Mouse (Mus musculus) adrenal gland, adult 2 months (tissue): Measurements from ENCODE around the gene Olfr1505. TPM values are rescaled to one million over a fixed set of nuclear protein-coding genes. Genes with fewer than 3 reads are reported as not detected.

Experiments
- DNase-seq: peaks from one replicate; pipeline ENCODE4 v3.0.0; 2021
- long read RNA-seq: library from polyadenylated mRNA; stranded (forward); transcript quantifications from one replicate; pipeline ENCODE4 v2.0.0, GENCODE M21; 2021
- polyA plus RNA-seq: library from polyadenylated mRNA; depleted of rRNA; stranded (reverse); fragments of >200 nt; gene quantifications from 2 replicates; pipeline ENCODE4 v1.2.3, GENCODE M21; 2012; rRNA removed
- total RNA-seq, 2 experiments: library from RNA; stranded (reverse); gene quantifications; 2 replicates each; pipeline ENCODE4 v1.2.3; 2021

Olfr1505 gene
- total RNA-seq: not detected
- polyA plus RNA-seq: not detected in 2 replicates
- long read RNA-seq: 0 reads

DNA sequence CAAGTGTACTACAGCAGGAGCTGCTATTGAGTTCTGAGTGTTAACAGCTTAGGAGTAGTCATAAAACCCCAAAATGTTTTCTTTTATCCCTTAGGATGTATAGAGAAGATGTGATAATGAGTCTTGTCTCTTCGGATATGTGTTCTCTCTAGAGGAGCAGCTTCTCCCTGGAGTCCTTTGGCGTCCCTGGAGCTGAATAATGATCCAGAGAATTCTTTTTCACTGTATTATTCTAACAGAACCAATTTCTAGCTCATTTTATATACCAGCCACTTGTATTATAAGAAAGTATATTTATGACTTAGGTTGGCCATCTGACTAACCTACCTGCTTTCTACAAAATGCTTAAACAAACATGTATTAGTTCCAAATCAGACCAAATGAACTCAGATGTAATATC, at the start of gene Olfr1505:
Gene Olfr1505, plus strand, starts transcription at position 301 of the 400 bp plus-strand sequence.
- no peak for DNase-seq

DNA sequence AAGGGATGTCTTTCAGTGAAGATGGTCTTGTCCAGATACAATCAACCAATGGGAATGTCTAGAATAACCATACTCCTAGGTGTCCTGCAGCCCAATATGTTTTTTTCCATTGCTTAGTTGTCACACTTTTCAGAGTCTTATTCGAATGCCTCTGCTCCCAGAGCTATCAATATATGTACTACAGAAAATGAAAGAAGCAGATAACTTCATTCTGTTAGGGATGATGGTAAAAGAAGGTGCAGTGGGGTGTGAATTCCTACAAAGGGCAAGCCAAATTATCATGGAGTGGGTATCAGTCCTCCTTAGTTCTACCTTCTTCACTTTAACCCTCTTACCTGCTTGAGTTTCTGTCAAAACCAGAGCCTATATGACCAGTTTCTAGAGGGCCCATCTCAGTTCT, 15.5 kb upstream of the Olfr1505 start, which contains the start of gene Olfr1504:
Gene Olfr1504, minus strand, starts transcription at position 101 of the 400 bp plus-strand sequence.
- DNase-seq: no peak

Other genes starting within 250 kb of the Olfr1505 start
- gene Olfr1491, start 216.3 kb upstream of the Olfr1505 start, total RNA-seq: not detected
- not detected in 2 replicates for gene Olfr1491, start 216.3 kb upstream of the Olfr1505 start, polyA plus RNA-seq
- not detected for gene Olfr1493-ps1, start 190.3 kb upstream of the Olfr1505 start, total RNA-seq
- not detected in 2 replicates for gene Olfr1493-ps1, start 190.3 kb upstream of the Olfr1505 start, polyA plus RNA-seq
- gene Olfr1494, start 173.8 kb upstream of the Olfr1505 start, total RNA-seq: not detected
- gene Olfr1494, start 173.8 kb upstream of the Olfr1505 start, polyA plus RNA-seq: not detected in 2 replicates
- not detected for gene Olfr1495, start 148.9 kb upstream of the Olfr1505 start, total RNA-seq
- not detected in 2 replicates for gene Olfr1495, start 148.9 kb upstream of the Olfr1505 start, polyA plus RNA-seq
- gene Olfr1496, start 135.7 kb upstream of the Olfr1505 start, total RNA-seq: not detected
- not detected in 2 replicates for gene Olfr1496, start 135.7 kb upstream of the Olfr1505 start, polyA plus RNA-seq
- not detected for gene Olfr1497, start 115.3 kb upstream of the Olfr1505 start, total RNA-seq
- gene Olfr1497, start 115.3 kb upstream of the Olfr1505 start, polyA plus RNA-seq: not detected in 2 replicates
- not detected for gene Olfr1499, start 94.1 kb upstream of the Olfr1505 start, total RNA-seq
- gene Olfr1499, start 94.1 kb upstream of the Olfr1505 start, polyA plus RNA-seq: not detected in 2 replicates
- not detected for gene Olfr1500, start 83.0 kb upstream of the Olfr1505 start, total RNA-seq
- gene Olfr1500, start 83.0 kb upstream of the Olfr1505 start, polyA plus RNA-seq: not detected in 2 replicates
- not detected for gene Olfr1501, start 62.8 kb upstream of the Olfr1505 start, total RNA-seq
- not detected in 2 replicates for gene Olfr1501, start 62.8 kb upstream of the Olfr1505 start, polyA plus RNA-seq
- gene Olfr1502, start 51.7 kb upstream of the Olfr1505 start, total RNA-seq: not detected
- not detected in 2 replicates for gene Olfr1502, start 51.7 kb upstream of the Olfr1505 start, polyA plus RNA-seq
- gene Olfr1504, start 15.6 kb upstream of the Olfr1505 start, total RNA-seq: not detected
- not detected in 2 replicates for gene Olfr1504, start 15.6 kb upstream of the Olfr1505 start, polyA plus RNA-seq